Mouse (Mus musculus) kidney, adult 8-10 months (tissue): ENCODE data around the gene Bloc1s6.

Experiments used
- DNase-seq, 2 experiments: peaks; one replicate each; pipeline ENCODE4 v3.0.0; 2022

Gene Bloc1s6

DNA sequence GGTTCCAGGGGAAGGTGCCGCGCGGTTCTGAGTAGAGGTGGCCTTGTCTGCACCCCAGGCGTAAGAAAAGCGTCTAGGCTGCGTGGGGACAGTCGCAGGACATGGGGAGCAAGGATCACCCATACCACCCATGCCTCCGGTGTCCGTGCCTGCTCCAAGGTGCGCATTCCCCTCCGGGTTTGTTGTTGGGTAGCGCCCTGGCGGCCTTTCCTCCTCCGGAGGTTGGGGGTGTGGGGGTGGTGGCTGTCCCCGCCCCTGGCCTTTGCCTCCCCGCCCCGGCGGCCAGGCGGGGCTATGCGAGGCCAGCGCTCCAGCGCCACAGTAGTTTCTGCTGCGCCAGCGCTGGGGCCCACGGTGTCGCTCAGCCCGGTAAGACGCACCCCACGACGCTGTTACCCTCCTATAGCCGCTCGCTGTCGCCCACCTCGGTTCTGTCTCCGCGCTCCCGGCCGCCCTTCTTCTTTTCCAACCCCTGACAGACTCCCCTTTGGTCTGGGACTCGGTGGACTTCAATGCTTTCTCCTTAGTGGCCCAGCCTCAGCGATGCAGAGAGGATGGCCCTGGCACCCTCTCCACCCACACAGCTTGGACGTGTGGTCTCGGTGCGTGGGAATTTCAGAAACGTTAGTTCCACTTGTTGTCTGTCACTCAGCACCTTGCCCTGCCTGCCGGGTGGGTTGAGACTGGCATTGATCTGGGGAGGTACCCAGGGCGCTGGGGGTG is 26.9 kb downstream of the Bloc1s6 start, which contains the start of gene Sqor:
Gene Sqor, plus strand, starts transcription at position 167 of the 723 bp plus-strand sequence.
- DNase-seq, result peak; percentile 80 to 83

DNA sequence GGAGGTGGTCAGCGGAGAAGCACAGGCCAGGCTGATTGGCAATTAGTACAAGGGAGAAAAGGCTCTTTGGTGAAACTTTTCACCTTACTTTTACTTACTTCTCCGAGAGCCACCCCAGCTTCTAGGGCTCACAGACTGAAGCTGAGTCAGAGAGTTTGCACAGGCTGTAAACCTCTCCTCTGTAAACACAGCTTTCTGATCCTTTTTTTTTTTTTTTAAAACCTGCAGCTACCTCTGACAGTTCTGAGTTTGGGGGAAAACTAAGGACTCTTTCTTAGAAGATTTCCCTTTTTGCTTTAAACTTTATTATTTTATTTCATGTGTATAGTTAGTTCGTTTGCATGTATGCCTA is 27.5 kb downstream of the Bloc1s6 start:
- DNase-seq, result no peak

DNA sequence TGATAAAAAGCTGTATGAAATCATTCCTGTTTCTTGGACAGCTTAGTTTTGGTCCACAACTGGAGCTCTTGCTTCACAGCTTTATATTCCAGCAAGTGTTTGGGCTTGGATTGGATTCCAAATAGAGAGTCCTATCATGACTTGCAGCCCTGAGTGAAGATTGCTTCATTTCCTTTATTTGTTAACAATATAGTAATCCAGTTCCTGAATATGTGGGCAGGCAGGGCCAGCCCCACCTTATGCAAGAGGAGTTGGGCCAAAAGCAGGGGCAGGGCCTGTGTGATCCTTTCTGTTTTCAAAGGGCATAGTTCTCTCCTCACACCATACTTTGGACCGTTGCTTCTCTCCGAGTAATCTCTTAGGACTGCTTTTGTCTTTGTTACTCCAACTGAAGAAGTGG is 32.7 kb downstream of the Bloc1s6 start:
- DNase-seq, result peak in 1 of 2 experiments; percentile 49

DNA sequence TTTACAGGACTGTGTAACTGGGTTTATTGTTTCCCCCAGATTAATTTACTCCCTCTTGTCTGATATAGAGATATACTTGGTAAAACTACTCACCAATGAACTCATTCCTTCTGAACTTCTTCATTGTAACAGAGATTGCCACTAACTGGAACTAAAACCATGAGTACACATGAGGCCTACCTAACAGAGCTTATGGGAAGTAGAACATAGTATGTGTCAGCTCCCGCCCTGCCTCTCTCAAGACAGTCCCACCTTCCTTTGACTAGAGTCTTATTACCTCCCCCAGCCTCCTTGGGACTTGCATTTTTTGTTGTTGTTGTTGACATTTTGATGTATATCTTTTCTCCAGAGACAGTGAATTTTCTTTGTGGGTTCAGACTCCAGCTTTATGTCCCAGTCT is 34.6 kb downstream of the Bloc1s6 start:
- no peak for DNase-seq

DNA sequence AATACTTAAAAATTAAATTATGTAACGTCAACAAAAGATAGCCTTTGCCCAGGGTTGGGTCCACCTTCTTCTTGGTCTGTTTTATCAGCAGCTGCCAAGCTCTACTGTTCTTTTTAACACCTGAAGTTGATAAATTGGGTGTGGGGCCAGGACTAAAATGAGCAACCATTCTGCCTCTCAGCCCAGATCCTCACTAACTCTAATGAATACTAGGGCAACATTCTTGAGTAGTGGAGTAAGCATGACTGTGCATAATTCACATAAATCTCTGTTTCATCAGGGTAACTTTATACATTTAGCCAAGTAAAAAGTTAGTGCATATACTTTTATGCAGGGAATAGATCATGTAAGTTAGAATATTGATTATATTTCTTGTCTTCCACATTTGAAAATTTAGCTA is 37.2 kb downstream of the Bloc1s6 start:
- no peak for DNase-seq

DNA sequence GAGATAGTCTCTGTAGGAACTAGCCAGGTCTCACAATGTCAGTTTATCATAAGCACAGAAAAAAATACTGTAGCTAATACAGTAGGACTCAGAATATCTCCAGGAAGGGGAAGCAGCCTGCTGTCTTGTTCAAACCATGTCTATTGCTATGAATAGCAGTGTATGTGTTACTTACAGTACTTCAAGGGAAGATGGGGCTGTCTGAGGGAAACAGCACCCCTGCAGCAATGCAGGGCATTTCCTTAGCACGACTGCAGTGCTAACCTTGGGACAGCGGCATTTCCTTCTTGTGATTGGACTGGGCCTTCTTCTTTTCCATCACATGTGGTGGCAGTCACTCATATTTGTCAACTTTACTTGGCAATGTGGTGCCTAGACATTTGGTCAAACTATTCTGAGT is 38.5 kb downstream of the Bloc1s6 start:
- DNase-seq, result no peak

DNA sequence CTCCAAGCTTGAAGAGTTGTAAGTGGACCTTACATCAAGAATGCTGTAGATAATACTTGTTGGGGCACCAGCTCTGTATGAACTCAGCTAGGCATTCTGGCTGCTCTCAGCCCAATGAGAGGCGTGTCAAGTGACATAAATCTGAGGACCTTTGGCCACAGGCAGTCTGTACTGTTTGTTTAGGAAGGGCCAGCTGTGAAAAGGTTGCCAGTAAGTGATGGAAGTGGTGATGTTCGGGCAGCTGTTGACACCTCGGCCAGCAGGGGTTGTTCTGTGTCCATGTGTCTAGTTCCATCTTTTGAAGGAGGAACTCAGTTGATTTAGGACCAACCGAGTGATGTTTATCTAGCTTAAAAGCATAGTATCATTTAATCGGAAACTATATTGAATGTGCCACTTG is 41.7 kb downstream of the Bloc1s6 start:
- no peak for DNase-seq

DNA sequence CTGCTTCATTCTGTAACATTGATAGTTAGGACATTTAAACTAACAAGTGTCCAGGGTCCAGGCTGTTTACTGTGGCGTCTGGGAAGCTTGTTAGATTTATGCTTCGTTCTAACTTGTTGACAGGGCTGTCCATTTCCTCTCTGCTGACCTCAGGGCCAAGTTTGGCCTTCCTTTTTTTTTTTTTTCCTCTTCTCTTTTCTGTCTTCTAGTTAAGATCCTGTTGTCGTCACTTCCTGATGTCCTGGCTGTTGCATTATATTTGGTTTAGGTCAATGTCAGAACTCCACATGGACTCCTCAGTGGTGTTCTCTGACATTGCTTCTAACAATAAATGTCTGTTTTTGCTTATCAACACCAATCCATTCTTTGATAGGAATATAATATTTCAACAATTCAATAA is 42.1 kb downstream of the Bloc1s6 start:
- DNase-seq, result no peak

DNA sequence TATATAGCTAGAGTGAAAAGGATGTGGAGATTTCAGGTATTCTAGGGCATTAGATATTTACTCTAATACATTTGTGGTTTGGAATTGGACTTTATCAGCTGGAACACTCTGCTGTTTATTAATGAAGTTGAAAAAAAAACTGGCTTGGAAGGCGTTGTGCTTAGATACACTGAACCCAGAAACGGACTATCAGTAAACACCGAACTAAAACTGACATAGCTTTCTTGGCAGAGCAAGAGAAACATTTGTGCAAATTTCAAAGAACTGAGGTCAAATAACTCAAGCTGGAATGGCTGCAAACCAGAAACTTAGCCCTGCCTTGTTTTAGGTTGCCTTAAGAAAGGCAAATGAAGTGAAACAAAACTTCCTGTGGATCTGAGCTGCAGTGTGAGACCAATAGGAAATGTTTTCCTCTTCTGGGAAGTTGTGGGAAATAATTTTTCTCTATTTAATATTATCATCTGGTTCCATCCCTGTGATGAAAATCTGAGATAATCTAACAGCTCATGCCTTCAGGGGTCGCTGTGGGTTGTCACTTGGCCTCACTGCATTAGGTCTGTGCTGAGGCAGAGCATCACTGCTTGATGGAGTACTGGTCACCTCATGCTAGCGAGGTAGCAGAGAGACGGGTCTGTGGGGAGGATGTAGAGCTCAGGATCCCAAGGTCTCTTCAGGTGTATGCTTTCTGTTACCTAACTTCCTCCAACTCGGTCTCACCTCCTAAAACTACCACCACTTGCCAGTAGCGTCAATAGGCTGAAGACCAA is 43.5 kb downstream of the Bloc1s6 start:
- no peak for DNase-seq

DNA sequence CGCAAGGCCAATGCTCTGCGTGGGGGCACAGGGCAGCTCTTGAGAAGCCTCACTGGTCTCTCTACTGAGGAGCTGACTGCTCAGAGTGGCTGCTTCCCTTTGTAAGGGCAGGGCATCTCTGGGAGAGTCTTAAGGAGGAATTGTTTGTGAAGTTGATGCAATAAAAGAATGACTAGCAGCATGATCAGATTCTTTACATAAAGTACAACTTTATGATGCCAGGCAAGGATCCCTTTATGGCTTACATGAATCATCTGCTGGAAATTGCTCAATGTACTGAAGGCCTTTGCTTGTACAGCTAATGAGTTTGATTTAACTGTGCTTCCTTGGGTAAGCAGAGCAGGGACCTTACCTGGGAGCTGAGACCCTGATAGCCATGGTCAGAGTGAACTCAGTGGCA is 45.4 kb downstream of the Bloc1s6 start:
- no peak for DNase-seq

DNA sequence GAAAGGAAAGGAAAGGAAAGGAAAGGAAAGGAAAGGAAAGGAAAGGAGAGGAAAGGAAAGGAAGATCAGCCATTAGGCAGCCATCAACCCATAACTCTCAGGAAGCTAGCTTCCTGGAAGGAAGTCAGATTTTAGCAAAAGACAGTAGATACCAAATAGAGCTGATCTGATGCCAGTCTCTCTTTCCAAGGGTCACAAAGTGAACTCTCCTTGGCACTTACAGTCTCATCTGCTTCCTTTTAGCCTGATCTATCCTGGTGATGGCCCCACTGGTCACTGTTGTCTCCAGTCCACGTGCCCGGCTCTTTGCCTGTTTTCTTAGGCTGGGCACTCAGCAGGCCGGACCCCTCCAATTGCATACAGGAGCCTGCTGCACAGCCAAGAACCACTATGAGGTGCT is 46.4 kb downstream of the Bloc1s6 start:
- DNase-seq, result no peak

DNA sequence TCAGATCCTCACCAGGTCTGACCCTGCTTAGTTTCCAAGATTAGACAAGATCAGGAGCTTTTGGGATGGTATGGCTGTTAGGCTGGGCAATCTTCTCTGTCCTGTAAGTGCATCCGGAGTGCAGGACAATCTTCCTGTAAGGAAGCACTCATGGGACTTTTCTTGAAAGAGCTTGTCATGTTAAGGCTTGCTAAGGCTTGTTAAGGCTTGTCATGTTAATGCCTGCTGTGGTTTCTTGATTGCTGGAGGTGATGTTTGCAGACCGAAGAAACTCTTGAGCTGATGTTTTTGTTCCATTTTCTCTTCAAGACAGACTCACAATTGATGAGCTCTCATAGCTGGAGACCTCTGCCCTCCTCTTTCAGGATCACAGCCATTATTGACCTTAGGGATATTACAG is 47.9 kb downstream of the Bloc1s6 start:
- DNase-seq, result no peak

DNA sequence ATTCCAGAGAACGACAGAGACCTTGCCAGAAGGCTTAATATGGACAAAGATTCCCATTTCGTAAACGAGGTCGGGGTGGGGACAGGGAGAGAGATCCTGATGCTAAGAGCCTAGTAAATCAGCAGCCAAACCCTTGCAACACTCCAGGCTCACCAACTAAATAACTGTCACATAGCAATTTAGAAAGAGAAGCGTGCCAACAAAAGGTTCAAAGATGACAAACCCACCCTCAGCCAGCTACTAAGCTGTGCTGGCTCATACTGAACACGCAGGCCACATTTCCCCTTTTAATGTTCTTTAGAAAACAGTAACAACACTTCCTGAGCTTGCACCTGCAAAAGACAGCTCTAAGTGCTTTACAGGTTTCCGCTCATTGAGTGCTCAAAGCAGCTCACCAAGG is 51.0 kb downstream of the Bloc1s6 start:
- DNase-seq, result peak; percentile 31 to 73

DNA sequence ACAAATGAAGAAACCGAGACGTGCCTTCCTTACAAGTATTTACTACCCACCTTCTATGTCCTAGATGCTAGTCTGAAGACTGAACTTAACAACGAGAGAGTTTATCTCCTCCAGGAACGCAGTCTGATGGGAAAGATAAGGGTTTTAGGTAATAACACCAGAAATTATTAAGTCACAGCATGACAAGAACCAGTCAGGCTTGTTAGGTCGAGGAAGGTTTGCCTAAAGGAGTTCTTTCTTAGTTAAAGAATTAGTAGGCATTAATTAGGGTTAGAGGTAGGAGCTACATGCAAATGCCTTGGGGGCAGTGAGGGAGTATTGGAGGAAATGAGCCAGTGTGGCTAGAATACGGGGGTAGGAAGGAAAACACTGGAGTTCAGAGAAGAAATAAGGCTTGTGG is 51.4 kb downstream of the Bloc1s6 start:
- DNase-seq, result no peak
